Mouse (Mus musculus) liver, embryonic 13.5 days (tissue): ENCODE measurements around the gene Cwc27. TPM values are rescaled to one million over a fixed set of nuclear protein-coding genes. Genes with fewer than 3 reads are reported as not detected.

Experiments
- ATAC-seq: fragments of 200-750 bp; cut with Nextera tagmentation; 2 replicates; pipeline ENCODE4 v1.8.0; 2017; ENCODE audit warnings: low read depth, mild to moderate bottlenecking, moderate number of reproducible peaks, moderate library complexity
- DNase-seq: peaks from one replicate; pipeline ENCODE4 v3.0.0; 2022
- H3K27ac ChIP-seq: fragments of 300-500 bp; sonication (generic); 2 replicates; pipeline ENCODE4 v1.5.1; 2015; ENCODE audit warnings: moderate library complexity, mild to moderate bottlenecking, inconsistent platforms
- H3K27me3 ChIP-seq: fragments of 300-500 bp; sonication (generic); 2 replicates; pipeline ENCODE4 v1.6.1; 2015; ENCODE audit warnings: mild to moderate bottlenecking, inconsistent platforms
- H3K36me3 ChIP-seq: fragments of 300-500 bp; sonication (generic); 2 replicates; pipeline ENCODE4 v1.6.1; 2015; ENCODE audit warnings: mild to moderate bottlenecking, inconsistent platforms
- H3K4me1 ChIP-seq: fragments of 300-500 bp; sonication (generic); replicated peaks from 2 replicates; pipeline ENCODE4 v1.6.1; 2015; ENCODE audit warnings: inconsistent platforms
- H3K4me2 ChIP-seq: fragments of 300-500 bp; sonication (generic); 2 replicates; pipeline ENCODE4 v1.6.1; 2015; ENCODE audit warnings: inconsistent platforms, mild to moderate bottlenecking, moderate library complexity
- H3K4me3 ChIP-seq: fragments of 300-500 bp; sonication (generic); replicated peaks from 2 replicates; pipeline ENCODE4 v1.5.1; 2015; ENCODE audit warnings: mild to moderate bottlenecking, inconsistent platforms
- H3K9ac ChIP-seq: fragments of 300-500 bp; sonication (generic); 2 replicates; pipeline ENCODE4 v1.6.1; 2015; ENCODE audit warnings: mild to moderate bottlenecking, inconsistent platforms
- H3K9me3 ChIP-seq: fragments of 300-500 bp; sonication (generic); replicated peaks from 2 replicates; pipeline ENCODE4 v1.6.1; 2016; ENCODE audit warnings: inconsistent platforms
- WGBS: fragments of 180-500 bp; shearing (Covaris S2); methylation state at CpG from one replicate; pipeline ENCODE4 v1.1.7; 2015; ENCODE audit not compliant: insufficient replicate concordance; 5-methylcytosine and 5-hydroxymethylcytosine counted together
- polyA plus RNA-seq: library from polyadenylated mRNA; unstranded; fragments of >200 nt; fragmentation: Nextera tagmentation; extraction: Ambion mirVana; gene quantifications from 2 replicates; pipeline ENCODE4 v1.2.1, GENCODE M21; 2015

Cwc27 gene
- polyA plus RNA-seq, 1 experiment from 2014 or later: 12.4 TPM

GRCm38 (mm10) chr13:104763193-104763592 is 53.7 kb downstream of the Cwc27 start:
- Histone ChIP-seq H3K27me3 (no peaks in the 10 kb centered on the region), H3K36me3 (no peaks in the 10 kb centered on the region), H3K4me1 (no peaks in the 10 kb centered on the region), H3K4me3 (no peak overlapping the region), H3K27ac (no peak overlapping the region), H3K4me2 (no peak overlapping the region), H3K9ac (no peak overlapping the region), H3K9me3 (no peaks in the 10 kb centered on the region)
- WGBS: 74% methylated on average over 3 of the region's 3 CpGs
- no peak for ATAC-seq
- DNase-seq: no peak

GRCm38 (mm10) chr13:104762401-104762800 is 54.5 kb downstream of the Cwc27 start:
- 74% methylated on average over 4 of the region's 4 CpGs for WGBS
- Histone ChIP-seq H3K4me2 (no peak overlapping the region), H3K4me1 (no peaks in the 10 kb centered on the region), H3K27ac (no peak overlapping the region), H3K36me3 (no peaks in the 10 kb centered on the region), H3K4me3 (no peak overlapping the region), H3K9ac (no peak overlapping the region), H3K27me3 (no peaks in the 10 kb centered on the region), H3K9me3 (no peaks in the 10 kb centered on the region)
- ATAC-seq (no peak), DNase-seq (no peak)

GRCm38 (mm10) chr13:104759381-104759780 is 57.6 kb downstream of the Cwc27 start:
- Histone ChIP-seq H3K4me2 (no peak overlapping the region), H3K36me3 (no peaks in the 10 kb centered on the region), H3K27me3 (no peaks in the 10 kb centered on the region), H3K4me3 (no peak overlapping the region), H3K9ac (no peak overlapping the region), H3K27ac (no peak overlapping the region), H3K9me3 (no peaks in the 10 kb centered on the region), H3K4me1 (no peaks in the 10 kb centered on the region)
- ATAC-seq: no peak
- DNase-seq: no peak
- WGBS: 77% methylated on average over 1 of the region's 1 CpGs

GRCm38 (mm10) chr13:104747032-104747431 is 69.9 kb downstream of the Cwc27 start:
- Histone ChIP-seq H3K4me3 (no peak overlapping the region), H3K9ac (no peak overlapping the region), H3K9me3 (no peaks in the 10 kb centered on the region), H3K27me3 (no peaks in the 10 kb centered on the region), H3K36me3 (no peaks in the 10 kb centered on the region), H3K27ac (no peak overlapping the region), H3K4me2 (no peak overlapping the region), H3K4me1 (no peaks in the 10 kb centered on the region)
- DNase-seq (no peak), ATAC-seq (no peak)

GRCm38 (mm10) chr13:104742866-104743265 is 74.1 kb downstream of the Cwc27 start:
- no peak for ATAC-seq
- 87% methylated on average over 4 of the region's 4 CpGs for WGBS

GRCm38 (mm10) chr13:104729261-104730046 is 87.5 kb downstream of the Cwc27 start:
- 53% methylated on average over 3 of the region's 3 CpGs for WGBS
- no peak overlapping the region for H3K9ac ChIP-seq
- no peaks in the 10 kb centered on the region for H3K27me3 ChIP-seq
- H3K9me3 ChIP-seq: no peaks in the 10 kb centered on the region
- no peak for ATAC-seq
- no peak for DNase-seq
- H3K4me2 ChIP-seq: no peak overlapping the region
- H3K27ac ChIP-seq: no peak overlapping the region
- H3K4me3 ChIP-seq: no peak overlapping the region
- no peaks in the 10 kb centered on the region for H3K4me1 ChIP-seq
- H3K36me3 ChIP-seq: 0 out of 2 replicates have a peak, but pooled peaks cover 4% of the 10 kb centered on the region

More at GRCm38 (mm10) chr13:104742866-104743265, 74.1 kb downstream of the Cwc27 start:
- DNase-seq: no peak
- H3K9me3 ChIP-seq: no peaks in the 10 kb centered on the region
- no peaks in the 10 kb centered on the region for H3K27me3 ChIP-seq
- no peak overlapping the region for H3K27ac ChIP-seq
- no peak overlapping the region for H3K4me2 ChIP-seq
- no peaks in the 10 kb centered on the region for H3K4me1 ChIP-seq
- H3K9ac ChIP-seq: no peak overlapping the region
- H3K4me3 ChIP-seq: no peak overlapping the region
- no peaks in the 10 kb centered on the region for H3K36me3 ChIP-seq

GRCm38 (mm10) chr13:104727681-104728080 is 89.3 kb downstream of the Cwc27 start:
- H3K9me3 ChIP-seq: no peaks in the 10 kb centered on the region
- no peak overlapping the region for H3K4me2 ChIP-seq
- H3K27ac ChIP-seq: no peak overlapping the region
- no peaks in the 10 kb centered on the region for H3K27me3 ChIP-seq
- H3K4me1 ChIP-seq: no peaks in the 10 kb centered on the region
- H3K36me3 ChIP-seq: 0 out of 2 replicates have a peak, but pooled peaks cover 4% of the 10 kb centered on the region
- no peak overlapping the region for H3K9ac ChIP-seq
- no peak overlapping the region for H3K4me3 ChIP-seq
- DNase-seq (no peak), ATAC-seq (no peak)
- WGBS: 70% methylated on average over 2 of the region's 2 CpGs

GRCm38 (mm10) chr13:104720133-104720532 is 96.8 kb downstream of the Cwc27 start:
- Histone ChIP-seq H3K27me3 (no peaks in the 10 kb centered on the region), H3K4me2 (no peak overlapping the region), H3K4me1 (no peaks in the 10 kb centered on the region), H3K36me3 (no peaks in the 10 kb centered on the region; the same call in 1 of the 2 replicates), H3K4me3 (no peak overlapping the region), H3K9me3 (no peaks in the 10 kb centered on the region), H3K27ac (no peak overlapping the region), H3K9ac (no peak overlapping the region)
- 45% methylated on average over 5 of the region's 5 CpGs for WGBS
- DNase-seq: no peak
- ATAC-seq: no peak

GRCm38 (mm10) chr13:104694612-104695355 is 122.2 kb downstream of the Cwc27 start:
- no peak overlapping the region for H3K27ac ChIP-seq
- H3K9me3 ChIP-seq: no peaks in the 10 kb centered on the region
- ATAC-seq (no peak), DNase-seq (no peak)
- no peak overlapping the region for H3K4me3 ChIP-seq
- H3K4me1 ChIP-seq: no peaks in the 10 kb centered on the region
- H3K9ac ChIP-seq: no peak overlapping the region
- no peaks in the 10 kb centered on the region for H3K27me3 ChIP-seq
- 58% methylated on average over 6 of the region's 6 CpGs for WGBS
- H3K36me3 ChIP-seq: no peaks in the 10 kb centered on the region
- H3K4me2 ChIP-seq: no peak overlapping the region

- no peaks in the 10 kb centered on the region for H3K27me3 ChIP-seq
- H3K4me2 ChIP-seq: no peak overlapping the region
- H3K27ac ChIP-seq: no peak overlapping the region
- H3K9ac ChIP-seq: no peak overlapping the region
- no peak for DNase-seq
- no peaks in the 10 kb centered on the region for H3K36me3 ChIP-seq
- no peaks in the 10 kb centered on the region for H3K9me3 ChIP-seq
- 75% methylated on average over 3 of the region's 3 CpGs for WGBS
- no peaks in the 10 kb centered on the region for H3K4me1 ChIP-seq
- no peak overlapping the region for H3K4me3 ChIP-seq
- no peak for ATAC-seq
Observed at GRCm38 (mm10) chr13:104692710-104693109, 124.2 kb downstream of the Cwc27 start.

GRCm38 (mm10) chr13:104685537-104685936 is 131.4 kb downstream of the Cwc27 start:
- Histone ChIP-seq H3K4me1 (peaks cover 20% of the 10 kb centered on the region), H3K9me3 (no peaks in the 10 kb centered on the region), H3K4me2 (peak overlapping the region; percentile 9; the same call in 1 of the 2 replicates), H3K27ac (peak overlapping the region; percentile 51), H3K36me3 (no peaks in the 10 kb centered on the region), H3K4me3 (no peak overlapping the region), H3K27me3 (no peaks in the 10 kb centered on the region), H3K9ac (no peak overlapping the region)
- peak; percentile 6 for DNase-seq
- 9% methylated on average over 2 of the region's 2 CpGs for WGBS
- peak; percentile 88 for ATAC-seq
